Mouse (Mus musculus): Measurements from ENCODE around the gene Rap1a.

Gene Rap1a

DNA sequence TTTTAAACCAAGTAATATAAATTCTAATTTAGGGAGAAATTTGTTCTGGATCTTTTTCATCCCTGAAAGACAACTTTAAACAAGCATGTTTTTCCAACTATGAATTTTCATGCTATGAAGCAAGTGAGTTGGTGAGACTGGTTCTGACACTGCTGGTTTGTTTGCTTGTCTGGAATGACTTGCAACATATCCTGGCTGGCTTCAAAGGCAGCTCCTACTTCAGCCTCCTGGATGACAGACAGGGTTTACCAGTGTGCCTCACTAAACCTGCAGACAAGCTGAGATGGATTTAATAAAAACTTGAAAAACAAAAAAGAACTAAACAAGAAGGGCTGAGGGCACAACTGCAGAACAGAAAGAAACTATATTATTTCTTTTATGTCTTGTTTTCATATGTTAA lies 43.0 kb downstream of the Rap1a start:
- DNase-seq: peak; percentile 23

DNA sequence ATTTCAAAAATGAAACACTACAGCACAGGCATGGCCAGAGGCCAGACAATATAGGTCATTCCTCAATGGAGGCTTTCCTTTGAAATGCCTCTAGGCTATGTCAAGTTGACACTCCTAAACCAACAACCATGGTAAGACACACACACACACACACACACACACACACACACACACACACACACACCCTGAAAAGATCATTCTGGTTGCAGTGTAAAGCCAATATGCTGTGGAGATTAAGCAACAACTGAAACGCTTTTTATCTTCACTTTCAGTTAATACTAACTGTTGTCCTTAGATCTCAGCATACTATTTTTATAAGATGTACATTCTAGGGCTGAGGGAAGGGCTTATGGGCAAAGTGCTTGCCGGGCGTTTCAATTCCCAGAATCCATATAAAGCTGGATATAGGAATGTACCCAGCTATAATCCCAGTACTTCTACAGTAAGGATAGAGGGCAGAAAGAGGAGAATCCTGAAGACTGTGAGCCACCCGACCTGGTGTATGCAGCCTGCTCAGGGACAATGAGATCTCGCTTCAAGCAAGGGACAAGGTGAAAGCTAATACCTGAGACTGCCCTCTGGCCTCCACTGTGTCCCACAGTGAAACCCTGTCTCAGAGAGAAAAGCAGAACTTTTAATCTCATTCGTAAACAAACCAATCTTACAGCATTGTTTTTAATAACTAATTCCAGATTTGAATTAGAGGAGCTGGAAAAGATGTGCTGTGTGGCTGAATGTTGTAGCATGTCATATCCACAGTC lies 43.6 kb downstream of the Rap1a start:
- no peak for DNase-seq

DNA sequence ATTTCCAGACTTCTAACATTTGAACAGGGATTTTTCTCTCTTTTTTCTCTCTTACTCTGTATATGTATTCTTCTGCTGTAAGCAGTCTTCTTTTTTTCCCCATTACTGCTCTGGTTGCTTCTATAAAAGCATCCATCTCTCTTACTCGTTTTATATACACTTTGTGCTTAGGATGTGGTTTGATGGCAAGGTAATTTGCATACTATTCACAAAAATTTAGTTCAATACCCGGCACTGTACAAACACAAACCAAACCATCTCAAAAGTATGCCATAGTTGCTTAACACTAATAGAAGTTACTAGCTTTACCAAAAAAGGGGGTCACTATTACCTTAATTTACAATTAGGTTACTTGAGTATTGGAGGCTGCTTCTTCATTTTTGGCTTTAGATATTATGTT lies 44.6 kb downstream of the Rap1a start:
- no peak for DNase-seq

DNA sequence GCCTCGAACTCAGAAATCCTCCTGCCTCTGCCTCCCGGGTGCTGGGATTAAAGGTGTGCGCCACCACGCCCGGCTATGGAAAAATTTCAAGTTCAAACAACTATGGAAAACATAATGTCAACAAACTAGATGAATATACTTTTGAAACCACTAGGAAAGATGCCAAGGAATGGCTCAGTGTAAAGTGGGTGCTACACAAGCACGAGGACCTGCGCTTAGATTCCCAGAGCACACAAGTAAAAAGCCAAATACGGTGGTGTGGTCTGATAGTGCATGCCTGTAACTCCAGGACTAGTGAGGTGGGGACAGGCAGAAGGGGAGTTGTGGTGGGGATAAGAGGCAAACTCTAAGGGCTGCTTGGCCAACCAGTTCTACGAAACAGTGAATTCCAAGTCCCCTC lies 46.0 kb downstream of the Rap1a start:
- DNase-seq: no peak

DNA sequence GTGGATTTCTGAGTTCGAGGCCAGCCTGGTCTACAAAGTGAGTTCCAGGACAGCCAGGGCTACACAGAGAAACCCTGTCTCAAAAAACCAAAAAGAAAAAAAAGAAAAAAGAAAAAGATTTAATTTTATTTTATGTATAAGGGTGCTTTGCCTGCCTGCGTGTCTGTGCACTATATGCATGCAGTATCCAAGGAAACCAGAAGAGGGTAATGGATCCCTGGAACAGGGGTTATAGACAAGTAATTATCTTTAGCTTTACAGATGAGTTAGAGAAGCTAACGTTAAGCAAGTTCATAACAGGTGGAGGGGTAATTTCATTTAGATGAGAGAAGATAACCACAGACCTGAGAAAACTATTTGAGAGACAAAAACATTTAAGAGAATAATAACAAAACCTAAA lies 47.0 kb downstream of the Rap1a start:
- DNase-seq: no peak

DNA sequence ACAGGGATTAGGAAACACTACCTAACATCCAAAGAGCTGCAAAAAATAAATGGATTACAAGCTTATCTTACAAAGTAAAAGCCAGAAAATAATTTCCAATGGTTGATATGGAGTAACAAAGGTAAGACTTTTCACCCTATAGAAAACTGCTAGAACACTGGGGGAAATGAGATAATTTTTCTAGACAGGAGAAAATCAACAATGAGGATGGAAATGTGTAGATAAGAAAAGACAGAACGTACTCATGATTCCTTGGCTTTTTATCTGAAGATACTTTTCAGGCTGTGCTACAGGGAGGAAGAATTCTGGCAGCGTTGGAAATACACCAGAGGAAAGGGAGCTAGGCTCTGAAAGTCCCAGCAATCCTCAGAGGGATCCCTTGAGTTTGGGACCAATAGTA lies 50.3 kb downstream of the Rap1a start:
- DNase-seq: no peak

DNA sequence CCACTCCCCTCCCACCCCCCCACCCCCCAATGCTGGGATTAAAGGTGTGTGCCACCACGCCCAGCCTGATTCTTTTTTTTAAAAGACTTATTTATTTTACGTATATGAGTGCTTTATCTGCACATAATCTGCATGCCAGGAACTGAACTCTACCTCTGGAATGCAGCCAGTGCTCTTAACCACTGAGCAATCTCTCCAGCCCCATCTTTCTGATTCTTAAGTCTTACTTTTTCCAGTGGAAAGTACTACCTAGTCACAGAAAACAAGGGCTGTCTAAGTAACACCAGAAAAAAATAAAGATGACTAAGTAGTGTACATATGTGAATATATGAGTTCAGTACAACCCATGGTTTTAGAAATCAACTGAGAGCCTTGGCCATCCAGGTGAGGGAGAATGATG lies 54.6 kb downstream of the Rap1a start:
- DNase-seq: no peak

DNA sequence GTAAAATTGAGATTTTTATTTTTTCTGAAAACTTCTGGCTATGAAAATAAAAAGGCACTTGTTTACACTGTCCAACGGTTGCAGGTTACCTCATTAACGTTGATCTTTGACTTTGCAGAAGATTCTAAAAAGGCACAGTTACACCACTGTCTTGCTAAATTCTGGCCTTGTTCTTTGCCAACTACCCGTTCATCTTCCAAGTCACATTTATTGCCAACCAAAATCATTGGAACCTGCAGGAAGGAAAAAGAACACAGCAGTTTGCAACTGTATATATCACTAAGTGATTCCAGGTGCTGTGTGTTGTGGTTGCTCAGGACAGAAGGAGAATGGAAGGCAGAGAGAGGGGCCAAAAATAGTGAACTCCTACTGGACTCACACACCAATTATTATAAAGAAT lies 63.5 kb downstream of the Rap1a start:
- DNase-seq: no peak

DNA sequence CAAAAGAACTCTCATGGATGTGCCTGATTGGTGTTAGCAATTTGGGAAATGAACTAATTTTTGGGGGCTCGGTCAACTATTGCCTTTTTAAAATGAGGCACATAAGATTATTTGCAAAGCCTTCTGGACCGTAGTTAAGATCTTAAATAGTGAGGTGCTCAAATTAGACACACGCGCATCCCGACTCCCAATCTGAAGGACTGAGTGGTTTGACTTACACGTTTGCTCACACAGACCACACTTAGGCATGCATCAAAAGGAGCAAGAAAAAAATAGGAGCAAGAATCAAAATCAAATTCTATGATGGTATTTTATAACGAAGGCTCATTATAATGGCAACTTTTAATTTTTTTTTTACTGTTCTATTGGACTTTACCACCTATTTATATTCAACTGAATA lies 64.1 kb downstream of the Rap1a start:
- no peak for DNase-seq

DNA sequence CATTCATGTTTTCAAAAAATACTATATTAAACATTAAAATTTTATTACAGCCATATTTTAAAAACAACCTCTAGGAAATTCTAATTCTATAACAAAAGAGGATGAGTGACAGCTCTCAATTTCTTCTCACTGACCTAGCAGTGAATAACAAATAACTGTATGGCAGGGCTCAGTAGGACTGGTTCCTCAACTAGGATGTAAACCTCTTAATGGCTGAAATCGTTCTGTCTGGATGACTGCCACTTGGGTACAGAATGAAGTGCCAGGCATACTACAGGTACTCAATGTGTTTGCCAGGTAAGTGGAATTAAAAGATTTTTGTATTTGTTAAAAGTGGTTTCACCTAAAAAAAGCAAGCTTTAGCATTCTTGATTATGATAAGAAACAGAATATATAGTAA lies 65.0 kb downstream of the Rap1a start:
- DNase-seq: no peak

DNA sequence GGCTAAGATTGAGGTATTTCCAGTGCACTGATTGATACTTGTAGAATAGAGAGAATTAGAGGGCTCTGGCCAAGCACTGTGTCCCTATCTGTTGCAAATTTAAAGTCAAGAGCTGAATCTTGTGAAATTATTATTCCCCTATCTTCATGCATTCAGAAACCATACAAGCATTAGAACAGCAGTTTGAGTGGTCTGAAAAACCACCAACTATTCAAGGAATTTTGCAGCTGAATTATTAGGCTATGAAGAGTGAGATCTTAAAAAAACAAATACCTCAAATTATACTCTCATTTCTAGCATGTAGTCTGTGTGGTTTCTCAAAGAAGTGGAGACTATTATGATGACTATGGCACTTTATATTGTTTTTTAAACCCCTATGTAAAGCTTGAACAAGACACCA lies 65.9 kb downstream of the Rap1a start:
- no peak for DNase-seq

DNA sequence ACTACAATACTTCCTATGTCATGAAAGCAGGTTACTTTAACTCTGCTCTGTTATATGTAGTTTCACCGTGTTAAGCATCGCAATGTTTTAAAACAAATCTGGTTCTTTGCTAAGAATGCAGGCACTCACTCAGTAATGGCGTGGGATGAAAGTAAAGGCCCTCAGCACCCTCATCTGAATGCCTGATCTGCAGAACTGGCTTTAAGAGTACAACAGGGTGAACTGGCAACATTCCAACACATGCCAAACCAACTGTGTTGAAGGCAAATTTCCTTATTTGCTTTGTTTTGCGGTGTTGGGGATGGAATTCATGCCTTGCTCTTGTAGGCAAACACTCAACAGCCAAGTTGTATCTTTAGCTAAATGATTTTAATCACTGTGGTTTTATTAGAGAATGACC lies 67.6 kb downstream of the Rap1a start:
- DNase-seq: no peak

DNA sequence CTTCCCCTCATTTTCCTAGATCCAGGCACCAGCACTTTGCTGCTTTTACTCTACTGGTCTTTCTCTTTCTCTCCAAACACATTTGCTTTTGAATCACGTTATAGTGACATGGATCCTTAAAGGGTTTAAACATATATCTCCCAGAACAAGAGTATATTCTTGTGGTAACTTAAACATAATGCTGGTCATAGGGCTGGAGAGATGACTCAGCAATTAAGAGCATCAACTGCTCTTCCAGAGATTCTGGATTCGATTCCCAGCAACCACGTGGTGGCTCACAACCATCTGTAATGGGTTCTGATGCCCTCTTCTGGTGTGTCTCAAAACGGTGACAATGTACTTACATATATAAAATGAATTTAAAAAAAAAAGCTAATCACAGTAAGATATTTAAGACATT lies 68.8 kb downstream of the Rap1a start:
- no peak for DNase-seq

DNA sequence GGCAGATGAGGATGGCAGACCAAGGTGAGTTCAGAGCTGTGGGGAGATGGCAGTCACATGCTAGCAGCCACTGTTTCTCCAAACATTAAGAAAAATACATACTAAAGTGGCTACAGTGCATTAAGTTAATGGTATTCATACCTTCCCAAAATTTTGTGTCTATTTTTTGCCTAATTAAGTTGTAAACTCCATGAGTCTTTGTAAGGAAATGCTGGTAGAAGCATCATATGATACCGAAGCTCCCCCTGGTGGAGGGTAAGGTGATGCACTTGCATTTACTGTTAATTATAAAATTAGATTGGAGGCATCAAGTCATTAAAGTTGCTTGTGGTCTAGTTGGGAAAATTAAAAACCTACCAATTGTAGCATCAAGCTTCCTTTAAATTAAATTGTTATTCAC lies 75.1 kb downstream of the Rap1a start:
- DNase-seq: peak; percentile 63

DNA sequence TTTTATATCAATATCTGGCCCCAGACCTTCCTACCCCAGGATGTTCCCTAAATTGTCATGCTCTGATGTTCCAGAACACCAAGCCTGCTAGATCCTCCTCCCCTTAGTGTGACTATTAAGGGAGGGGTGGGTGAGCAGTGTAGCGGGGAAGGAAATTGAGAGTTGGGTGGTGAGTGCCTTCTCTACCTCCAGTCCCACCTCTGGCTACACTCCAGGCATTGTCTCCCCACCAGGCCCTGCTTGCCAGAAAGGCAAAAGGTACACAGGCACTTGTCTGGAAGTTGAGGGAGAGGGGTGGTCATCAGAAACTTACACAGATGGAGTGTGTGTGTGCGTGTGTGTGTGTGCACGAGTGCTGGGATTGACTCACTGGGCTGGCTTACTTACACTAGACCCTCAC lies 78.6 kb downstream of the Rap1a start:
- no peak for DNase-seq

DNA sequence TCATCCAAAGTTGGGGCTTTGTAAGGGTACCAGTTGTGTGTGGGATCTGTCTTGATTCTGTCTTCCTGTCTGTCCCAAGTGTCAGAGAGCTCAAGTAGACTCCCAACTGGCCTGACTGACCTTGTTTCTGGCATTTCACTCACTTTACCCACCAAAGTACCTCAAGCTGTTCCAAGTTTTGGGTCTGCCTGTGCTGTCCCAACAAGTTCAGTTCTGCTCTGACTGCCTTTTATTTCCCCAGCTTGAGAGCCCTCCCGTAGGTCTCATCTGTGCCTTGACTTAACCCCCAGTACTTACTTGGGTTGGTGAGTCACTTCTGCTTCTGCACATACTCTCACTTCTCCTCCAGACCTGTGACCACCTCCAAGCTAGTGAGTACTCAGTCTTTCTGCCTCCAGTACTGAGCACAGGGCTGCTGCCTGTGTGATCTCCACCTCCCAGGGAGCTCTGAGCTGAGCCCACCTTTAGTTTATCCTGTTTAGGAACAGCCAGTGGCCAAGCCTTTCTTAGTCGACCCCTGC lies 79.4 kb downstream of the Rap1a start:
- DNase-seq: no peak

DNA sequence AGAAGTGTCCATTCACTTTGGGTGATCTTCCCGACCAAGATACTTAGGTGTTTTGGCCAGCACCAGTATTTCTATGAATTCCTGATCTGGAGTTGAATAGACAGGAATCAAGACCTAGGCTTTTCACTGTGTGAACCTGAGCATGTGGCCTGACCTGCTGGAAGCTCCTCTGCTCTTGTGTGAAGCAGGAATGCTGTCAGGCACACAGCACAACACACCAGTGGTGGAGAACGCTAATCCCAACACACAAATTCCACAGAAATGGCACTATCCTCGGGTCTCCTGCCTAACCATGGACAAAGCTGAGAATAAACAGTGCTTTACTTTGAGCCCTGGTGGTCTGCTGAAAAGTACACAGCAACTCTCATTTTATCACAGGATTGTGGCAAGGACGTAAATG lies 80.6 kb downstream of the Rap1a start:
- no peak for DNase-seq

DNA sequence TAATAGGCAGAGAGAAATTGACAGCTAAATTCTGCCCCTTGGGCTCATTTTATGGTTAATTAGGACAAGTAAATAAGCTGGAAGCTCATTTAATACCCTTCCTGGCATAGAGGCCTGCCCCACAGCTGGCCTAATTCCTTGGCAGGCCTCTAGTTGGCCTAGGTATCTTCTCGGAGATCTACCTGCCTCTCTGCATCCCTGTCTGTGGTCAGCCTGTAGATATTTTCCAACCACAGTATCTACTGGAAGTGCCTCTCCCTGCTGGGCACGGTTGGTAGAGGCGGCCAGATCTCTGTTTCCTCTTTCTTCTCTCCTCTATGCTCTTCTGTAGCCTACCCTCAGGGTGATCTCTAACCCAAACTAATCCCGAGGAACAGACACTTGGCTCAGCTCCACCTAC lies 81.2 kb downstream of the Rap1a start:
- DNase-seq: no peak

DNA sequence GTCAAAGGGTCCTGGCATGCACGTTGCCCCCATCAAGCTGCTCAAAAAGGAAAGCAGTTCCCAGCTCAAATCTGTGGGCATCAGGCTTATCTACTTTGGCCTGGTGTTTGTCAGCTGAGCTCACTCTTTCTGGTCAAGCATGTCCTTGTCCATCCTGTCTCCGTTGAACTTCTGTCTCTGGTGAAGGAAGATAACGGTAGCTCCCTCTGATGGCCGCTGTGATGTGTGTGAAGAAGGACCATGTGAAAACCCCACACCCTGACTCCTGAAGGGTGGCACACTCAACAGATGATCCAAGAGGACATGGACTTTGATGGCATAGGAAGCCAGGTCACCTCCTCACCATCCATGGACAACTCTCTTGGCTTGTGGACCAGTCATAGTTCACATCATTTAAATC lies 82.4 kb downstream of the Rap1a start:
- DNase-seq: no peak

DNA sequence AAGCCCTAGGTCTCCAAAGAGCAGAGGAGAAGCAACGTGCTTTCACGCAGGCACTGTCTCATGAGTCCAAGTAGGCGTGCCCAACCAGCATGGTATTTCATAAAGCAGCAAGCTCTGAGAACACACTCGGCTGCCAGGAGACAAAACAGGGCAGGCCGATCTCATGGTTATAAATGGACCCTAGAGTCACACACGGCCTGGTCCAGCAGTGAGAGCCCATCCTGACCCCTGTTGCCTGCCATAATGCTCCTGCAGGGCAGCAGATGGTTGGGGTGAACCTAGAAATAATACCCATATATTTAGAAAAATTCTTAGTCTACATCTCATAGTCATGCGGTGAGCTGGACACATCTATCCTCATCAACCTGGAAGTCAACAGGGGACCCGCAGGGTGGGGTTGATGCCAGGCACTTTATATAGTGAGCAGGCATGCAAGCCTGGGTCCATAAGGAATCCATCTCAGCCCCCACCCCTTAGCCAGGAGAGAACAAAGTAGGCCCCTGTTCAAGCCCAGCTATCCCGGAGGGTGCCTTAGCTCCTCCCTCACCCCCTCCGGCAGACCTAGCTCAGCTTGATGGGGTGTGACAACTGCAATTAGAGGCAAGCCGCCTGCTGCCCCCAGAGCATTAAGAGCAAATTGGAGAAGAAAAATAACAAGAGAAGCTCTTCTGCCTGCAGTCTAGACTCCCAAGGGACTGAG lies 83.1 kb downstream of the Rap1a start:
- no peak for DNase-seq

DNA sequence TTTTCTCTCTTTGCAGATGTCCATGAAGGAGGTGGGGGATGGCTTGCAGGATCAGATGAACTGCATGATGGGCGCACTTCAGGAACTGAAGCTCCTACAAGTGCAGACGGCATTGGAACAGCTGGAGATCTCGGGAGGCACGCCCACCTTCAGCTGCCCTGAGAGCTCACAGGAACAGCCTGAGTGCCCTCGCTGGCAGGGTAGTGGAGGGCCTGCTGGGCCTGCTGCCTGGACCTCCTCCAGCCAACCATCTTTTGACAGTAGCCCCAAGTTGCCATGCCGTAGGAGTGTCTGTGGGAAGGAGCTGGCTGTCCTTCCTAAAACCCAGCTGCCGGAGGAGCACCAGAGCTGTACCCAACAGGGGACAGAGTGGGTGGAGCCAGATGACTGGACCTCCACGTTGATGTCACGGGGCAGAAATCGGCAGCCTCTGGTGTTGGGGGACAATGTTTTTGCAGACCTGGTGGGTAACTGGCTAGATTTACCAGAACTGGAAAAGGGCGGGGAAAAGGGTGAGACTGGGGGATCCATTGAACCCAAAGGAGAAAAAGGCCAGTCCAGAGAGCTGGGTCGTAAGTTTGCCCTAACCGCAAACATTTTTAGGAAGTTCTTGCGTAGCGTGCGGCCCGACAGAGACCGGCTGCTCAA lies 84.7 kb downstream of the Rap1a start:
- DNase-seq: no peak

DNA sequence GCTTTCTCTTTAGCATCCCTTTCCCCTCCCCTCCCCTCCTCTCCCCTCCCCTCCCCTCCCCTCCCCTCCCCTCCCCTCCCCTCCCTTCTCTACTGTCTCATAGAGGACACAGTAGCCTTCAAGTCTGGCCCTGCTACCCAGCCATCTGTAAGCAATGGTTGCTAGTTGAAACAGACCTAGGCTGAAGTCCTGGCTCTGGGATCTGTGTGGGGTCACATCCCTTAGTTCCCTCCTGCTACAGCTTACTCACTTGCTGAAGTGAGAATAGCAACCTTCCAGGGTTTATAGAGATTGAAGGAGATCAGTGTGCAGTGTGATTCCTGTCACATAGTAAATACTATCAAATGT lies 86.3 kb downstream of the Rap1a start:
- DNase-seq: no peak

DNA sequence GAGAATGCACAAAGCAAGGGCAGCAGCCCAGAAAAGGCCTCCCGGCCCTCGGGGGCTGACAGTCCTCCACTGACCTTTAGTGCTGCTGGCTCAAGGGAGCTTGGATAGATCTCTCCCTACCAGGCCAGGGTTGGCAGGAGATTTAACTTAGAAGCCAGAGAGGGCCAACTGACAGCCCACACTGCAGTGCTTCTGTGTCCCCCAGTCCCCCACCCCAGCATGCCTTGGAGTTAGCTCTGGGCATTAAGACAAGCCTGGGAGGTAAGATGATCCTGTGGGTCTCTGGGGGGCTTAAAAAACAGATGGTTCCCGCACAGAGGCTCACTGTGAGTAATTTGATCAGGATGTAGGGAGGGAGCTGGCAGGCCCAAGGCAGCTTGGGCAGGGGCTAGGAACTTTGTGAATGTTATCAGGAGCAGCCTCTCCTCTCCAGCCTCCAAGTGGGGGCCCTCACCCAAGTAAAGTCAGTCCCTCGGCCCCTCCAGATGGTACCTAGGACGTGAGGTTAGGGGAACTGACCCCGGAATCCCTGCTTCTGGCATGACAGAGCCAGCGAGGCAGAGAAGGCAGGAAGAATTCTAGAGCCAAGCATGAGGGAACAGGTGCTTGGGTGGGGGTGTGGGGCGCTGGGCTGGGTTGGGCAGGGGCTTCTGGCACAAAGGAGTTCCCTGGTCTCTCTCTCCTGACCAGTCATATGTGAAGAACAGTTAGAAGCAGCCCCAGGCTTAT lies 86.9 kb downstream of the Rap1a start:
- DNase-seq: no peak

DNA sequence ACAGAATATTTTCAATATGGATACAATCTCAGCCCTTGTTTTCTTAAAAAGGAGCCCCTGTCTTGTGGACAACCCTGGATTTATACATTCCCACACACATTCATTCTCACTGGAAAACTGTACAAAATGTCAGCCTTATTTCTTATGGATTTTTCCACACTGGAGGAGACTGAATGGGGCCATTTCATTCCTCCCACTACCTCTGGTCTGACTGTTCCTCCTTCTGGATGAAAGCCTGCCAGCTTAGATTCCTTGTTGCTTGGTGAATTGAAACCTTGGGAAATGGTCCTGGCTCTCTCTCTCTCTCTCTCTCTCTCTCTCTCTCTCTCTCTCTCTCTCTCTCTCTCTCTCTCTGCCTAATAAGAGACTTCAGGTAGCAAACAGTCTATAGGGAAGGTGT lies 88.3 kb downstream of the Rap1a start:
- no peak for DNase-seq

Measured in liver (tissue).